Mouse (Mus musculus) lung, adult 2 months (tissue): ENCODE results near the gene Plekha3.

Source experiments
- CTCF ChIP-seq: fragments of 200-500 bp; IDR thresholded peaks from 2 replicates; pipeline ENCODE4 v1.5.1; 2011; ENCODE audit warnings: mild to moderate bottlenecking, low read length, control low read depth; ENCODE audit not compliant: insufficient read depth
- POLR2A ChIP-seq: fragments of 200-500 bp; IDR thresholded peaks from 2 replicates; pipeline ENCODE4 v1.6.1; 2011; ENCODE audit warnings: low read depth, mild to moderate bottlenecking, control low read depth, low read length, borderline replicate concordance; ENCODE audit errors: extremely low read depth

DNA sequence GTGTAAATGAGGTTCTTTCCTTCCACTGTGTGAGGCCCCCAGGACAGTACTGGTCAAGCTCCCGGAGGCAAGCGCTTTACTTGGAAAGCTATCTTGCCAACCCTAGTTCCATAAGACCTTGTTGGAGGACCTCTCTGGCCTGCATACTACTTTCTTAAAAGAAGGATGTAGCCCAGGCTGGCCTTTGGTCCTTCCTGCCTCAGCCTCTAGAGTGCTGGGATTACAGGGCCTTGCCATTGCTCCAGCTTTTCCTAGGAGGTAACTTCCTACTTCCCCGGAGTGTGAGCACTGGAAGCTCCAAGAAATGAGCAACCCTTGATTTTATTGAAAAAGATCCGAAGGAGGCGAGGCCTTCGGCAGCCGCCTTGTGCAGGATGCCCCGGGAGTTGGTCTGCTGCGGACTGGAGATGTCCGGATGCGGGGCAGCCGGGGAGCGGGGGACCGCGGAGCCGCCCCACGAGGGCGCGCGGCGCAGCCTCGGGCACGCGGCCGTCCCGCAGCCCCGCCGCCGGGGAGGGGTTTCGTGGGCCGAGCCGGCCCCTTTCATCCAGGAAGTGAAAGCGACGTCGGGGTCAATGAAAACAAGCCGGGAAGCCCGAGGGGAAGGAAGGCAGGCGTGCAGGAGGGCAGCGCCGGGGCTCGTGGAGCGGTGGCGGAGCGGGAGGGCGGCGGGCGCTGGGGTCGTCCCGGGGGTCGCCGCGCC is at the start of gene Plekha3:
- TF ChIP-seq CTCF, result no peak
- TF ChIP-seq POLR2A, result peak; percentile 60; the same call in 1 of the 2 replicates
